In the genomic region with DNA sequence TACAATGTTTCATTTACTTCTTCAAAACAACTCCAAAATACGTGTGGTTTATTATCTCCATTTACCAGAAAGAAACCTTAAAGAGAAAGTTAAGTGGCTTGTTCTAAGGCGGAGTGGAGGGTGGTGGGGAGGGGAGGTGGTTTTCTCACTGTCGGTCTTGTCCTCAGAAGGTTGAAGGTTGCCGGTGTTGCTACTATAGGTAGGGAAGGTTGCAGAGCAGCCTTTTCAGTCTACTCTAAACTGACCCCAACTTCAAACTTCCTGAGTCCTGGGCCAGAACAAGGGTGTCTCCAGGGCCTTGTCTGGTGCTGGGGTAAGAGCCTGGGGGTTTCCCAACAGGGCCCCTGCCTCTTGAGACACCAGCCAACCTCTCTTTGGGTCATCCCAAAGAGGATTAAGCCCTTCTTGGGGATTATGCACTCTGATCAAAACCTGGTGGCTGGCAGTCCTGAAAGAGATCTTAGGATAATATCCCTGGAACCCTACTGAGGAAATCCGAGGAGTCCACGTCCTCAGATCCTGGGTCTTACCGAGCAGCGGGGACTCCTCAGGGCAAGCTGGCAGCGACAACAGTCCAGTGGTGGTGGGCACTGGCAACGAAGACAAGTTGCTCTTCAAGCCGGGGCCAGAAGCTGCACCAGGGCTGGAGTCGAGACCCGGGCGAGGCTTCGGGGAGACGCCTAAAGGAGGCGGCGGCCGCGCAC, we compare ENCODE assay signal across 8 mouse cellular contexts. TPM values are rescaled to one million over a fixed set of nuclear protein-coding genes. Genes with fewer than 3 reads are reported as not detected.
A peak's percentile ranks its signal among the peaks of the same experiment; 100 is the strongest.
DNase-seq lines count a peak whose midpoint lies in the region; ATAC-seq and TF ChIP-seq lines count a peak whose summit lies in the region.

No protein-coding gene starts in this region.

- H3K27ac ChIP-seq in lung, embryonic 14.5 days (ENCODE audit: low read depth) = peak overlapping the region; percentile 94
- H3K27ac ChIP-seq in bone marrow macrophage, adult 2 months (ENCODE audit: insufficient read depth, low read depth, low read length) = peak overlapping the region; percentile 90
- H3K27ac ChIP-seq in heart, embryonic 14.5 days (replicated peaks in 1 of 2; ENCODE audit: control insufficient read depth in 1 of 2, insufficient read depth in 1 of 2, low read depth in 2 of 2, low read length in 2 of 2) = peak overlapping the region; percentile 97
- H3K27ac ChIP-seq in limb, embryonic 15.5 days = peak overlapping the region; percentile 95

- H3K27me3 ChIP-seq in lung, embryonic 14.5 days (ENCODE audit: insufficient read depth, low read length) = no peaks in the 10 kb centered on the region
- H3K27me3 ChIP-seq in heart, embryonic 14.5 days (ENCODE audit: control insufficient read depth, insufficient read depth, low read length) = no peaks in the 10 kb centered on the region
- H3K27me3 ChIP-seq in limb, embryonic 15.5 days = no peaks in the 10 kb centered on the region

- WGBS in lung, embryonic 14.5 days = under 1% methylated on average over 20 of the region's 20 CpGs
- under 1% methylated on average over 20 of the region's 20 CpGs for WGBS in heart, embryonic 14.5 days
- WGBS in limb, embryonic 15.5 days = 1% methylated on average over 20 of the region's 20 CpGs

- H3K4me1 ChIP-seq in lung, embryonic 14.5 days (ENCODE audit: insufficient read depth) = peaks cover 22% of the 10 kb centered on the region
- peaks cover 33% of the 10 kb centered on the region for H3K4me1 ChIP-seq in bone marrow macrophage, adult 2 months (ENCODE audit: control insufficient read depth, insufficient read depth, low read length)
- peaks cover 26 to 45% of the 10 kb centered on the region in 2 experiments for H3K4me1 ChIP-seq in heart, embryonic 14.5 days (ENCODE audit: control insufficient read depth in 2 of 2, insufficient read depth in 2 of 2, low read length in 2 of 2)
- H3K4me1 ChIP-seq in limb, embryonic 15.5 days = peaks cover 35% of the 10 kb centered on the region

- peak overlapping the region; percentile 97 for H3K4me2 ChIP-seq in lung, embryonic 14.5 days
- peak overlapping the region; percentile 75 for H3K4me2 ChIP-seq in heart, embryonic 14.5 days (ENCODE audit: low read length)
- H3K4me2 ChIP-seq in limb, embryonic 15.5 days = peak overlapping the region; percentile 83

- H3K9me3 ChIP-seq in lung, embryonic 14.5 days (ENCODE audit: low read depth, low read length) = no peaks in the 10 kb centered on the region
- H3K9me3 ChIP-seq in heart, embryonic 14.5 days (ENCODE audit: control insufficient read depth, low read length) = no peaks in the 10 kb centered on the region
- no peaks in the 10 kb centered on the region for H3K9me3 ChIP-seq in limb, embryonic 15.5 days

- TF ChIP-seq CTCF in lung, embryonic 14.5 days (IDR thresholded peaks at IDR 0.05; ENCODE audit: low read depth) = no peak
- no peak for TF ChIP-seq CTCF in bone marrow macrophage, adult 2 months (IDR thresholded peaks at IDR 0.05; ENCODE audit: low read depth, low read length)

- no peak for DNase-seq in lung, embryonic 14.5 days
- DNase-seq in lung, postnatal 14 days = no peak
- DNase-seq in retina, postnatal 1 day = peak; percentile 85
- no peak for DNase-seq in layer of hippocampus, adult 9-11 months
- no peak for DNase-seq in urinary bladder, postnatal 10 days (ENCODE audit: low spot score)

- no peak for ATAC-seq in lung, embryonic 14.5 days (ENCODE audit: insufficient read depth)
- ATAC-seq in heart, embryonic 14.5 days (ENCODE audit: insufficient number of reproducible peaks, insufficient read depth, low FRiP score, low read depth) = no peak
- ATAC-seq in limb, embryonic 15.5 days (ENCODE audit: insufficient number of reproducible peaks, low FRiP score, low TSS enrichment, low read depth) = 0 out of 2 replicates have a peak, but pooled peaks have one; percentile 0

- peak overlapping the region; percentile 90 for H3K9ac ChIP-seq in lung, embryonic 14.5 days
- peak overlapping the region; percentile 99 for H3K9ac ChIP-seq in heart, embryonic 14.5 days (ENCODE audit: low read length)
- H3K9ac ChIP-seq in limb, embryonic 15.5 days = peak overlapping the region; percentile 82

- no peak for TF ChIP-seq POLR2A in bone marrow macrophage, adult 2 months (IDR thresholded peaks at IDR 0.05; ENCODE audit: borderline replicate concordance, low read depth, low read length)

- no peaks in the 10 kb centered on the region for H3K36me3 ChIP-seq in lung, embryonic 14.5 days (ENCODE audit: insufficient read depth)
- H3K36me3 ChIP-seq in heart, embryonic 14.5 days (ENCODE audit: control insufficient read depth, insufficient read depth, low read length) = no peaks in the 10 kb centered on the region
- no peaks in the 10 kb centered on the region for H3K36me3 ChIP-seq in limb, embryonic 15.5 days

- peak overlapping the region; percentile 77 for H3K4me3 ChIP-seq in lung, embryonic 14.5 days (ENCODE audit: low read depth, low read length)
- H3K4me3 ChIP-seq in bone marrow macrophage, adult 2 months (ENCODE audit: insufficient read depth, low read length) = peak overlapping the region; percentile 82
- H3K4me3 ChIP-seq in heart, embryonic 14.5 days (ENCODE audit: control insufficient read depth in 1 of 2, insufficient read depth in 1 of 2, low read depth in 1 of 2, low read length in 2 of 2) = peak overlapping the region; percentile 82 to 88
- peak overlapping the region; percentile 81 for H3K4me3 ChIP-seq in limb, embryonic 15.5 days

RNA-seq across cellular contexts. Expression of gene B4galt1, which starts 0.8 kb away (rescaled TPM):
- 64.4 and 66.5 TPM in 2 replicates for polyA plus RNA-seq in lung, embryonic 14.5 days (2014; fragmentation: Nextera tagmentation; extraction: Ambion mirVana)
- polyA plus RNA-seq in bone marrow macrophage, adult 2 months (2012; ENCODE audit: insufficient read depth, insufficient read length, missing spikeins) = 75.9 and 77.7 TPM in 2 replicates
- 58.5 and 60.6 TPM in 2 replicates for polyA plus RNA-seq in heart, embryonic 14.5 days (2014; fragmentation: Nextera tagmentation; extraction: Ambion mirVana)
- 50.3 and 58.1 TPM in 2 replicates for polyA plus RNA-seq in limb, embryonic 15.5 days (2015; fragmentation: Nextera tagmentation; extraction: Ambion mirVana)
